Mouse (Mus musculus) C2C12 (cell line): Measurements from ENCODE around the gene Tvp23b.

Experiments used
- CTCF ChIP-seq: IDR thresholded peaks from one replicate; pipeline ENCODE4 v1.5.1; 2011; ENCODE audit not compliant: control insufficient read depth, insufficient read depth, insufficient read length
- MYOD1 ChIP-seq: IDR thresholded peaks from one replicate; pipeline ENCODE4 v1.6.1; 2011; ENCODE audit warnings: low read depth; ENCODE audit not compliant: control insufficient read depth, insufficient read length

- no peak for TF ChIP-seq MYOD1
- no peak for TF ChIP-seq CTCF
Observed at GRCm38 (mm10) chr11:62931141-62931540, 51.9 kb downstream of the Tvp23b start.
